Mouse (Mus musculus) urinary bladder, postnatal 4 days (tissue): ENCODE measurements at regions not wholly inside any gene's neighbourhood (a gene's known extent, or its start where the extent isn't known, plus 50 kb on each side); places are given as distances from the start of the nearest gene placed in this dataset.

Source experiments
- DNase-seq, 2 experiments: peaks; one replicate each; pipeline ENCODE4 v3.0.0; 2021 to 2022; ENCODE audit warnings: low spot score in 2 of 2

DNA sequence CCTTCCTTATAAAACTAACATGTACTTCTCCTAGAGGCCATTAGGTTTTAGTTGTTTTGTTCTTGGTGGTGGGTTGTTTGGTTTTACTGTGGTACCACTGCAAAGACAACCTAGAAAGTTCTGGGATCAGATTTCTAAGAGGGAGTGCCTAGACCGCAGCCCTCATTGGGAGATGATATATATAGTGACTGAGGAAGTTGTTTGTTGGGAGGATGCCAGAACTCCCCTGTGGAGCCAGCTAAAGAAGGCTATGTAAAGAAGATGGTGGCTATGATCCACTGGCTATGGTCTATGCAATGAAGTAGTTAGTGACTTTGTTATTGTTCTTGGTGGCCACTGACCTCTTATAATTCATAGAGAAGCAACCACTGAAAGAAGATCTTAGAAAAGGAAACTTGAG is 283.8 kb upstream of the Kif2a start:
- no peak for DNase-seq

DNA sequence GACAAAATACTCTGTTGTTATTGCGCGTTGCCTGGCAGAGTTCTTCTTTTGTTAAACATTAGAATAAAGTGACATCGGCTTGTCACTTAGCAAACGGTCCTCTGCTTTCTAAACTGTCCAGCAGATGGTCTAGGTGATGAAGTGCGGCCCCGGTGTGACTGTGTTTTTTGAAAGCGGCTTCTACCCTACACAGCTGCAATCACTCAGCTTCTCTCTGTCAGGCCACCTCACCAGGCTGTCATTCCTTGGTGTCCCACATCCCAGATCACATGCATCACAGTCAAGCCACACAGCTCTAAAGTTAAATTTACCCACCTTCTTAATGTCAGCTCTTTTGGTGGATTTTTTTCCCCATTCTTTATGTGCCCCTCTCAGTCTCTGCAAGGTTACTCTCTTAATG is 282.0 kb upstream of the Kif2a start:
- DNase-seq = no peak

DNA sequence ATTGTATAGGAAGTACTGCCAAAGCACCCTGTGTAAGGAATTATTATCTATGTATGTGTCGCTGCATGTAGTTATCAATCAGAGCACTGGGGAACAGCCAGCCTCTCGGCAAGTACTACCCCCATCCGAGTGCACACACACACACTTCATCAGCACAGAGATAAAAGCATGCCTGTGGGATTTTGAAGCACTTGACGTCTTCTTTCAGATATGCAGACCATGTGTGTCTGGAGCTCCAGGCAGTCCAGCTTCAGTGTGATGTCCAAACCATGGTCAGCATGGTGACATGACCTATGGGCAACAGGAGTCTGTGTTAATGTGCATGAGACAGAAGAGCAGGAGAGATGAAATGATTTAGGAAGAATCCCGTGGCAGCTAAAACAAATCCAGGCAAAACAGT is 281.4 kb upstream of the Kif2a start:
- no peak for DNase-seq

DNA sequence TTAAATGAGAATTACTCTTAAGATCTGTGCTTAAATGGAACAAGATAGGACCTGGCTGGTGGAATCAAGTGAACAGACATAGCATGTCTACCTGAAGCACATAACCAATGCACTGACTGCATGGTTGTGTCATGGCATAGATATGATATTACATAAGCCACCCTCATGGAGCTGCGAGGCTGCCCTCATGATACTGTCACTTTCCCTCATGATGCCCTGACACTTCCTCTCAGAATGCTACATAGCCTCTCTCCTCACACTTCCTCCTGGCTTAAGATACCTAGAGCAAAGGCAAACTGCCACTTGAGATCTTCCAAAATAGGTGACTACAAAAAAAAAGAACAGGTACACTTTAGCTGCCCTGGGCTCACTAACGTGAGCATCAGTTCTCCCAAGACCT is 278.9 kb upstream of the Kif2a start:
- DNase-seq = no peak

DNA sequence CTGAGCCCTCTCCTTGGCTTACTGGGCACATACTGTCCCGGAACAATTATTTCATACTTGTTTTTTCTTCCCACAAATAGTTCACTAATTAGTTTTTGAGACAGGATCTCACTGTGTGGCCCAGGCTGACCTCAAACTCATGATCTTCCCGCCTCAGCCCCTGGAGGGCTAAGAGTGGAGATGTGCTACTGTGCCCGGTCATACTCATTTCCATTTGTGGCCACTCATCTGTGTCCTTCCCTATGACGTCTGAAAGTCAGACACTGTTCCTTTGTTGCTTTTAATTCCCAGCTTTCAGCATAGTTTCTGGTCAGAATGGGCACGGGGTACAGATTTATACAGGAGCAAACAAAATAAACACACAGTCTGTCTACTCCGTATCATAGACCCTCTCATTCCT is 242.7 kb upstream of the Kif2a start:
- no peak for DNase-seq

DNA sequence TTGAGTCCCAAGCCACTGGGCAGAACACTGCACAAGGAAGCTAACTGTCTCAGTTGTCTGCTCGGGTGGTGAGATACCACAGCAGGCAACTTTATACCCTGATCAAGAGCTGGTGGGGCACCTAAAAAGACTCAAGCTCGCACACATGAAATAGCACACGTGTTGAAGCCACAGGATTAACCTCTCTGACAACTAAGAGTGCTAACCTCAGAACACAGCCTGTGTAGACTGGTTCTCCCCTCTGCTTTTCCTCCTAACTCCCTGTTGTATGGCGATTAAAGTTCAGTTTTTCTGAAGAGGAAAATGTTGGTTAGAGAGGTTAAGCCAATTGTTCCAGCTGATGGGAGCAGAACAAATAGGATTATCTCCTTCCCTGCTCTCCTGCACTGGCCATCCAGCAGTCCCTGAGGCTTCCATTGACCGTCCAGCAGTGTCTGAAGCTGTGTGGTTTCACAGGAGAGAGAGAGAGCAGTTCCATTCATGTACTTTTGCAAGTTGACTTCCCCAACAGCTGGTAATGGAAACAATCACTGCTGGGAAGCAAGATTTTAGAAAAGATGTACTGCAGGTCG is 239.6 kb upstream of the Kif2a start:
- no peak for DNase-seq

DNA sequence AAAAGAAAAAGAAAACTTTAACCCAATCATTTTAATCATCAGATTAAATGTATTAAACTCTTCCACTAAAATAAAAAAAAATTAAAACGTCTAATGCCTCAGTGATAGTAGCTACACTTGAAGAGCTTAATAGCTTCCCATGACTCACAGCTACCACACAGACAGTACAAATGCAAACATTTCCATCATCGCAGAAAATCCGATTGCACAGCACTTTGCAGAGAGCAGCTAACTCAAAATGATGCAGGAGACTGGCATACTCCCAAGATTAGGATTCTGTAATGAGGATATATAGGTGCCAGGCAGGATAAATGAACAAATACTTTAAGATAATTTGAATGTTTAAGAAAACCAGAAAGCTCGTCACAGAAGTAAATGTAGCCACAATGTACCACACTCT is 238.3 kb upstream of the Kif2a start:
- DNase-seq = no peak

DNA sequence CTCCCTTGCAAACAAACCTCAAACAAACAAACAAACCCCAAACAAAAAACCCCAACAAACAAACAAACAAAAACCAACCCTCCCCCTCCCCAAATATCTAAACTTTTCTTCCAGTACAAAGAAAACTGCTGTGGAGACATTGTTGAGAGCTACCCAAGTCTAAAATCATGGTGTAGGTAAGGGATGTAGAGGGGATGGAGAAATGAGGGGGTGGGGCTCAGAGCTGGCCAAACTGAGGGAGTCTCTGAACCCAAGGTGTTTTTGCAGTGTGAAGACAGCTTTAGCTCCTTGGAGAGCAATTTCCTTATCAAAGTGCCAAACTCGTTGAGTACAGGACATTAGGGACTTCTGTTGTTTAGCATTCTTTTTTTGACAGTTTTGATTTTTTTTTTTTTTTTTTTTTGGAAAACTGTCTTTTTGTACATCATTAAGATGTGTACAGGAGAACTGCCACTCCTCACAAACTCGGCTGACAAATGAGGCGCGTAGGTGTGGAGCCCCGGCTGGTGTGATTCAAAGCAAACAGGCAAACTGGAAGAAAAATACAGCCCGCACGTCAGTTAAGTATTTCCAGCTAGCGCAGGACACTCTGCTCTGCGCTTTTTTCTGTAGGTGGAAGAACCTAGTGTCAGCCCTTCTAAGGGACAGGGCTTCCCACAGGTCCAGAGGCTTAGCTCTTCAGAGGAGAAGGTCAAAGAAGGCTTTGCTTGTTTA is 226.0 kb upstream of the Kif2a start:
- no peak for DNase-seq

DNA sequence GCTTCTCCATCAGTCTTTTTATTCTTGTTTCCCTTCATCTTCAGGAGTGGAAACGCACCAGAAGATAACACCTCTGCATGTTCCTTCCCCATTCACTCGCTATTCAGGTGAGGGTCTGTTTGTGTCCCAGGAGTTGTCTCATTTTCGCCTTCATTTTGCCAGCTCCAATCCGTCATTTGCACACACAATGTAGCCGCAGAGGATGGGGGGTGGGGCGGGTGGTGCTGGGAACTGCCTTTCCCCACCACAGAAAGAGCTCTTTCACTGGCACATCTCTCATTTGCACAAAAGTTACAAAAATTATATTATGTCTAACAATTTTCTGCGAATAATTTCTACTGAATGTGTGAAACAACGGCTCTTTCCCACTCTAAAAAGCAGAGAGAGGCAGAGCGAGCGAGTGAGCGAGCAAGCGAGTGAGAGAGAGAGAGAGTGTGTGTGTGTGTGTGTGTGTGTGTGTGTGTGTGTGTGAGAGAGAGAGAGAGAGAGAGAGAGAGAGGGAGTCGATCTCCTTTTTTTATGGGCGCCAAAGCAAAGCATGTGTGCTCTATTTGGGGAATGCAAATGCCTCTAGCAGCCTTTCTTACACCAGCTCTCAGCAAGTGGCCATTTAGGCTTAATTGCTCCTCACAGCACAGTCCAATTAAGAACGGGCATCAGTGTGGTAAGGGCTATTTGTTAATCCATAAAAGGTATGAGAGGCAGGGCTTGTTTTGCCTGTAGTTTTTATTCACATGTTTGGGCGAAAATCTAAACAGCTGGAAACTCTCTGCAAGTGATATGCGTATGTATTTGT is 225.2 kb upstream of the Kif2a start:
- DNase-seq = no peak

DNA sequence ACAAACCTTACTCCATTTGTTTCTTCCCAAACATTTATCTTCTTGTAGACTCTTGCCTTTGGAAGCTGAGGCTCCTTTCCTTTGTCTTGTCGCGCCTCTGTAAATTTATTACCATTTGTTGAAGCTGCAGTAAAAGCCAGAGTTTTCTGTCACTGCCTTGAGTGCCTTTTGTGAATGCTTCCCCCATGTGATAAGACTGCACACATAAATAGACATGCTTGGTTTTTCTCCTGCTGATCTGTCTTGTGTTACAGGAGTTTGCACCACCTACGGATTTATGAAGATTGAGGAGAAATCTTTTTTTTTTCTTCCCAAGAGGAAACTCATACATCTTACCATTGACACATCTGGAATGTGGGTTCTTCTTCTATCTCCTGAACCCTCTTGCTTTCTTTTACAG is 222.2 kb upstream of the Kif2a start:
- no peak for DNase-seq

DNA sequence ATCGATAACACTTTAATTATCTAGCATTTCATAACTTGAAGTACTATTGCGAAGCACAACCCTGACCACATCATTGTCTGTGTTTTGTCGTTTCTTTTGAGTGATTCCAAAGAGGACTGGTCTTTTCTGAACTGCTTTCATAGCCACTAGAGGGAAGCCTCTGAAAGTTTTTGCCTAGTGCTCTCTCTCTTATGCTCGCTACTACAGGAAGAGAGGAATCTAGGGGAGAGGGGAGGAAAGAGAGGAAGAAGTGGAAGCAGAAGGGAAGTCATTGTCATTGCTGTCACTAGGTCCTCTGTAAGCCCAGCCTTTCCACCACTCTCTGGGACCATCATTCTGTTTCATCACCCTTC is 217.1 kb upstream of the Kif2a start:
- no peak for DNase-seq

DNA sequence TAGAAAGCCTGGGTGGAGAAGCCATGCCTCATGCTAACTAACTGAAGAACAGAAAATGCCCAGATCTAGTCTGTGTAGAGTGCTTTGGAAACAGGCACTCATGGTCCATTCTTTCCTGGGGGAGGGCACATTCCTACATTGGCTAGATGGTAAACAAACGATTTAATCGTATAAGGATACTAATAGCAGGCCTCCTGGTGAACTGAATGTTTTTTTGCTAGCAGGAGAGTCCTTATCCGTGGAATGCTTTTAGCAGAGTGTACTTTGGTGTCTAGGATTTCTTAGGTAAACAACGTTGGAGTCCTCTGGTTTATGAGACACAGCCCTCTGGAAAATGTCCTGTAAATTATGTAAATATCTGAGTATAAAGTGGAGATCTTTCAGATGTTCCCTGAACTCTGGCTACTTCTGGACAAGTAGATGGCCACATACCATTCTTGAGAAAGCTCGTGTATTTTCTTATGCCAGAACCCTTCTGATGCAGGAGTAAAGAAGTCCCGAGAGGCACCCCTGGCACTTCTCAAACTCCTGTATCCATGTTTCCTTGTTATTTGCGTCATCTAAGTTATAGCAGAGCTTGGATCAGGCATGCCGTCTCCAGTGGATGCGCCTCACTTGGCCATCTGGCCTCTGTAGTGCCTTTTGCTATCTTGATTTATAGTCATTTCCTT is 216.6 kb upstream of the Kif2a start:
- peak in 1 of 2 experiments; percentile 25 for DNase-seq

DNA sequence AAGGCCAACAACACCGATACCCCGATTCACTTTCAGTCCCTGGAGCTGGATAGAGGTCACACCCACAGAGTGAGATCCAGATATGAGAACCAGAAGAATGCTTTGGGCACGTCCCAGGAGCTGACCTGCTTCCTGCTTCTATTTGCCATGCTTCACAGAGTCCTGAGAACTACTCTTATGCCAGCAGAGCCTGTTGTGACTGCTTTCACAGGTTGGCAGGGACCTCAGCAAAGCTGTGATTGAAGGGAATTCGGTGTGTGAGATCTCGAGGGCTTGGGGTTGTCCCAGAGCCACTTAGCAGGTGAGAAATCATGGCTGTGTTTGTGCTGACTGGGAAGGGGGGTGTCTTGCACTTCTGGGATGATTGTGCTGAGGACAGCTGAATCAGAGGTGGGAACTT is 197.5 kb upstream of the Kif2a start:
- DNase-seq = no peak

DNA sequence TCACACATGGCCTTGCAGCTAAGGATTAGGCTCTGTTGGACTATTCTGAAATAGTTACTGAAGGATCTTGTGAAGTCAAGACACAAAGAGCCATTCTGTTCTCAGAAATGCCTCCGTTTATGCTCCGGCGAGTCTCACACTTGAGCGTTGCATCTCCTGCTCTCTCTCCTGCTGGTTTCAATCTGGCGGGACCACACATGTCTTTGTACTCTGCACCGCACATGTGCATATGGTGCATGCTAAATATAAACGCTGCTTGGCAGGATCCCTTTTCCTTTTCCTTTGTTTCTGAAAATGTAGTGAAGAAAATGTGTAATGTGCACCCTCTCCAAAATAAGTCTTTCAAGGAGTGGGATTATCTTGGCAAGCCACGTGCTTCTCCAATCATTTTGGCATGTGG is 196.4 kb upstream of the Kif2a start:
- DNase-seq = no peak

DNA sequence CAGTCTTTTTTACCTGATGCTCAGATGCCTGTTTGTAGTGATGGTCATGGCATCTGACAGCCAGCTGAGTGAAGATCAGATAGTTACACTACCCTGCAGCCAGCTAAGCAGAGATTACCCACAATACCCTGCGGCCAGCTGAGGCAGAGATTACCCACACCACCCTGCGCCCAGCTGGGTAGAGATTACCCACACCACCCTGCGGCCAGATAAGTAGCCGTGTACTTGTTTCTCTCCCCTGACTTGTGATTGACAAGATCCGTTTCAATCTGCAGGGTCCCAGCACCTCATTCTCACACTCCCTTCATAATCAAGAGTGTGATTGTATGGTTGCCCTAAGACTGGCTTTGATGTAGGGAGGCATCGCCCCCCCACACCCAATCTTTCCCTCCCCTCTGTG is 195.9 kb upstream of the Kif2a start:
- no peak for DNase-seq

DNA sequence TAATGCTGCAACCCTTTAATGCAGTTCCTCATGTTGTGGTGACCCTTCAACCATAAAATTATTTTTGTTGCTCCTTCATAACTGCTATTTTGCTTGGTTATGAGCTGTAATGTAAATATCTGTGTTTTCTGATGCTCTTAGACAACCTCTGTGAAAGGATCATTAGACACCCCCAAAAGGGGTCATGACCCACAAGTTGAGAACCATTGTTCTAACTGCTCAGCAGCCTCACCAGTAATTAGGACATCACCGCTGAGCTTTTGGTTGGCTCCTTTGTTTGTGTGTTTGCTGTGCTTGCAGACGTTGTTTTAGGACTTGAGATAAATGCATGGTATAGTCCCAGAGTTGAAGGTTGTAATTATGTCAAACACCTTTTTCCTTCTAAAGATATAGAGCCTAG is 191.4 kb upstream of the Kif2a start:
- DNase-seq = no peak

DNA sequence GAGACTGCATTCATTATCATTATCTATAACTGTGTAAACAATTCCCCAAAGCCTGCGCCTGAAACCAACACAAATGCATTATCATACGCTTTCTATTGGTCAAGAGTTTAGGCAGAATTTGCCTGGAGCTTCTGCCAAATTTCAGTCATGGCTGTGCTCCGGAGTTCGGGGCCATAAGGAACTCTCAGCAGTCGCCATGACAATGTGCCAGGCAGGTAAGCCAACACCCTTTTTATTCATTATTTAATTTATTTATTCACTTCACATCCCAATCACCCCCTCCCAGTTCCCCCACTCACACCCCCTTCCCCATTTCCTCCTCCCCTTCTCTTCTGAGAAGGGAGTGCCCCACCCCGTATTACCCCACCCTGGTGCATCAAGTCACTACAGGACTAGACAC is 188.8 kb upstream of the Kif2a start:
- DNase-seq = no peak

DNA sequence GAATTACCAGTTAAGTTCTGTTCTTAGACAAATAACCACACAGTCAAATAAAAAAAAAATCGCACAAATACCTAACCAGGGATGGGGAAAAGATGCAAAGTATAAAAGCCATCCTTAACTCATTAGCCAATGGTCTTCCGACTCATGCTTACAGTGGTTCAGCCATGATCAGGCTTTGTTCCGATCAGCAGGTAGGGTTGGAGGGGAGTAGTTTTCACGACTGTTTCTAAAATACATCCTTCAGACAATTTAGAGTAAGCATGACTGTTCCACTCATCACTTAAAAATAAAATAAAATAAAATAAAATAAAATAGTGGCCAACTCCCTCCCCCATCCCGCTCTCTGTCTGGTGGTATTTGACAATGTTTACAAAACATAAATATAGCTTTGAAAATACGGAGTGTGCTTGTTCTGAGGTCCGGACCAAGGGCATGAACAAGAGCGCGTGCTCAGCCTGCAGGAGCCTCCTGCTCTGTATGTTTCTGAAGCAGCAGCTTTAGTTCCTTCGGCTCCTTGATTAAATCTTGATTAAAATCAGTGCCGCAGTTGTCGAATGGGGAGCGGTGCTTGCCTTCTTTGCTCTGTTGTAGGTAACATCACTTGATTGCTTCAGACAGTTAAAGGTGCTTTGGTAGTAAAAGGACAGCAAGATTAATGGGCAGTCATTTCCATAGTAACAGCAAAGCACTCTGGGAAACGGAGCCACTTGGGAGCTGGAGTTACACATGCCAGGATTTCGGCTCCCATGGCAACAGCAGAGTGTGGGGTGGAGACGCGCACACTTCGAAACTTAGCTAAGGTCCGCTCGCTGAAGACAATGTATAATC is 185.6 kb upstream of the Kif2a start:
- peak in 1 of 2 experiments; percentile 40 for DNase-seq

DNA sequence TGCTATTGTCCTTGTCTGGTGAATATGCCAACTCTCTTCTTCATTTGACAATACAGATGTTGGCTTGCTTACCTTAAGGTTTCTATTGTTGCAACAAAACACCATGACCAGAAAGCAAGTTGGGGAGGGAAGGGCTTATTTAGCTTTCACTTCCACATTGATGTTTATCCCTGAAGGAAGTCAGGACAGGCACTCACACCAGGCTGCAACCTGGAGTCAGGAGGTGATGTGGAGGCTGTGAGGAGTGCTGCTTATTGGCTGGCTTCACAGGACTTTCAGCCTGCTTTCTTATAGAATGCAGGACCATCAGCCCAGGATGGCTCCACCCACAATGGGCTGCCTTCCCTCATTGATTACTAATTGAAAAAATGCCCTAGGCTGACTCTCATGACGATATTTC is 177.9 kb upstream of the Kif2a start:
- DNase-seq = no peak

DNA sequence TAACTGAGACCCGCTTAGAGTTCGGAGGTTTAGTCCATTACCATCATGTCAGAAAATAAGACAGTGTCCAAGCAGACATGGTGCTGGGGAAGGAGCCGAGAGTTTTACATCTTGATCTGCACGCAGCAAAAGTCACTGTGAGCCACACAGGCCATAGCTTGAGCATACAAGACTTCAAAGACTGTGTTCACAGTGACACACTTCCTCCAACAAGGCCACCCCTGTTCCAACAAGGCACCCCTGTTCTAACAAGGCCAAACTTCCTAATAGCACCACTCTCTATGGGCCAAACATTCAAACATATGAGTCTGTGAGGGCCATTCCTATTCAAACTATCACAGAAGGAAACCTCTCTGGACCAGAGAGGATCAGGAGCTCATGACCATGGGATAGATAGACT is 171.5 kb upstream of the Kif2a start:
- no peak for DNase-seq

DNA sequence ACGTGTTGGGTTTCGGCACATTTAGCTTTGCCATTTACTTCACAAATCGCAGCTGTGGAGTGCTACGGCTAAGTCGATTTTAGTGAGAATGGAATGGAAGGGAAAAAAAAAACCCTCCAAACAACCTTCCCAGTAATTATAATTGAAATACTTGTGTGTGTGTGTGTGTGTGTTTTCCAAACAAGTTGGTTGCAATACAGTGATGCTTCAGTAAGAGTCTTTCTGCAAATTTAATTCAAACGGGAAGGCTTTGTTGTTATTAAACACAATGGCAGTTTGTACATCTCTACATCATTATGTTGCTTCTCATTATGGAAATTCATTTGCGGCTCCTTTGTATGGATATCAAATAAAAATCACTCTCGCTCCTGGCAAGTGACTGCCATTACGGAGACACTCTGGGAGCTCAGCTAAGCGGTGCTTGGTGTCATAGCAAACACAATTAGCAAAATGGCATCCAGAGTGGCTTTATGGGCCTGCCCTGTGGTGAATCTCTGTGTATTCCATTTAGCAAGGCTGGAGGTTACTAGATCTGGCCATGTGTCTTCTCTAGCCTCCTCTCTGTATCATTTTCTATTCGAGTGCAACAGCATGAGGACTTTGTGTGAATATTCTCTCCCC is 165.4 kb upstream of the Kif2a start:
- DNase-seq = no peak
